Mouse (Mus musculus) cortical plate, adult 2 months (tissue): ENCODE data around the gene Tead1.

Source experiments
- CTCF ChIP-seq: fragments of 200-500 bp; IDR thresholded peaks from 2 replicates; pipeline ENCODE4 v1.5.1; 2011; ENCODE audit warnings: mild to moderate bottlenecking, control low read depth, low read length; ENCODE audit not compliant: insufficient read depth; ENCODE audit errors: extremely low read depth
- POLR2A ChIP-seq: fragments of 200-500 bp; IDR thresholded peaks from 2 replicates; pipeline ENCODE4 v1.6.1; 2011; ENCODE audit warnings: mild to moderate bottlenecking, low read length, control low read depth; ENCODE audit not compliant: insufficient read depth; ENCODE audit errors: extremely low read depth

GRCm38 (mm10) chr7:112794481-112794880, 115.4 kb downstream of the Tead1 start:
- no peak for TF ChIP-seq POLR2A
- TF ChIP-seq CTCF, result no peak
